Mouse (Mus musculus) embryonic fibroblast, embryonic 13.5 days (primary cell): ENCODE measurements around the gene 6330409D20Rik.

Source experiments
- CTCF ChIP-seq: IDR thresholded peaks from 2 replicates; pipeline ENCODE4 v1.5.1; 2011; ENCODE audit warnings: mild to moderate bottlenecking, control low read depth, low read length, moderate library complexity, borderline replicate concordance; ENCODE audit not compliant: insufficient read depth
- POLR2A ChIP-seq: IDR thresholded peaks from 2 replicates; pipeline ENCODE4 v1.6.1; 2011; ENCODE audit warnings: low read depth, mild to moderate bottlenecking, control low read depth, low read length, moderate library complexity

GRCm38 (mm10) chr2:32737008-32737407 lies 3.8 kb downstream of the 6330409D20Rik start:
- TF ChIP-seq POLR2A, result no peak
- no peak for TF ChIP-seq CTCF
